ENCODE assay signal across 1 mouse cellular context in the genomic region with DNA sequence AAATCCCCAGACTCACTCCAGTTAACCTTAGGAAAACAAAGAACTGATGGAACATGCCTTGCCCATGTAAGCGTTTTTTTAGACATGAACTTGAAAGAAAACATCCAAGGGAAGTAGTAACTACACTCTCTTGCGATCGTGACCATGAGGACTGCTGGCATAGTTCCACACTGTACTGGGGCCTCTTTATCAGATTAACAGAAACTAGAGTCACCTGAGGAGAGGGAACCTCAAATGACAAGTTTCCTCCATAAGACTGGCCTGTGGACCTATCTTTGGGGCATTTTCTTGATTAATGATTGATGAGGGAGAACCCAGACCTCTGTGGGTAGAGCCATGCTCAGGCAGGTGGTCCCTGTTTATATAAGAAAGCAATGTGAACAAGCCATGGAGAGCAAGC.
TF ChIP-seq lines count a peak whose summit lies in the region.

No protein-coding gene starts in this region.

TF ChIP-seq in MEL, 35 proteins besides CTCF, POLR2A, EP300 and RAD21 (continued from another document):
- TF ChIP-seq GATA1 (IDR thresholded peaks at IDR 0.05; ENCODE audit: low read depth, low read length): peak; percentile 38; the same call in 1 of the 2 replicates
- TF ChIP-seq ETS1 (IDR thresholded peaks at IDR 0.05; ENCODE audit: low read depth, low read length): peak; percentile 59; the same call in 1 of the 2 replicates
- TF ChIP-seq MXI1 (IDR thresholded peaks at IDR 0.05; ENCODE audit: low read depth, low read length): peak; percentile 76
